Mouse (Mus musculus): Measurements from ENCODE around the gene 6430628N08Rik.

GRCm38 (mm10) chr4:115881183-115881582 lies 9.3 kb upstream of the 6430628N08Rik start:
- TF ChIP-seq CTCF (IDR thresholded peaks at IDR 0.05; ENCODE audit: low read depth) (no peak), EP300 (IDR thresholded peaks at IDR 0.05; ENCODE audit: low read depth) (no peak)

Data from liver, postnatal 0 days (tissue).